Mouse (Mus musculus) adrenal gland, postnatal 25 days (tissue): Measurements from ENCODE around the gene Notch1. TPM values are rescaled to one million over a fixed set of nuclear protein-coding genes. Genes with fewer than 3 reads are reported as not detected.

Source experiments
- DNase-seq: peaks from one replicate; pipeline ENCODE4 v3.0.0; 2021; ENCODE audit warnings: mixed read lengths
- total RNA-seq: library from RNA; stranded (reverse); gene quantifications from 2 replicates; pipeline ENCODE4 v1.2.3, GENCODE M21; 2021

The Notch1 gene
- total RNA-seq, 1 experiment from 2014 or later: 24.8 TPM

- DNase-seq: peak; percentile 100
Measured at GRCm38 (mm10) chr2:26444946-26445665, 71.4 kb downstream of the Notch1 start, which contains the start of gene Sec16a. Gene Sec16a, minus strand, starts transcription at chr2:26445216.

- no peak for DNase-seq
Measured at GRCm38 (mm10) chr2:26444368-26444767, 72.1 kb downstream of the Notch1 start.

GRCm38 (mm10) chr2:26443876-26444275 is 72.6 kb downstream of the Notch1 start:
- DNase-seq: no peak

- no peak for DNase-seq
Measured at GRCm38 (mm10) chr2:26442843-26443242, 73.6 kb downstream of the Notch1 start.

GRCm38 (mm10) chr2:26441688-26442087 is 74.8 kb downstream of the Notch1 start:
- no peak for DNase-seq

- no peak for DNase-seq
Measured at GRCm38 (mm10) chr2:26441261-26441660, 75.2 kb downstream of the Notch1 start.

GRCm38 (mm10) chr2:26439671-26440070 is 76.8 kb downstream of the Notch1 start:
- no peak for DNase-seq

GRCm38 (mm10) chr2:26438373-26438772 is 78.1 kb downstream of the Notch1 start:
- no peak for DNase-seq

- DNase-seq: no peak
Measured at GRCm38 (mm10) chr2:26437221-26437620, 79.2 kb downstream of the Notch1 start.

- DNase-seq: no peak
Measured at GRCm38 (mm10) chr2:26434791-26435572, 81.5 kb downstream of the Notch1 start.

GRCm38 (mm10) chr2:26429851-26430250 is 86.6 kb downstream of the Notch1 start:
- DNase-seq: no peak

- no peak for DNase-seq
Measured at GRCm38 (mm10) chr2:26424541-26424940, 91.9 kb downstream of the Notch1 start.

- DNase-seq: no peak
Measured at GRCm38 (mm10) chr2:26423086-26423485, 93.4 kb downstream of the Notch1 start.

GRCm38 (mm10) chr2:26421969-26422368 is 94.5 kb downstream of the Notch1 start:
- no peak for DNase-seq

GRCm38 (mm10) chr2:26418120-26418519 is 98.3 kb downstream of the Notch1 start:
- no peak for DNase-seq

GRCm38 (mm10) chr2:26417066-26417465 is 99.4 kb downstream of the Notch1 start:
- DNase-seq: no peak

- no peak for DNase-seq
Measured at GRCm38 (mm10) chr2:26410931-26411411, 105.5 kb downstream of the Notch1 start.

- no peak for DNase-seq
Measured at GRCm38 (mm10) chr2:26410091-26410490, 106.4 kb downstream of the Notch1 start.

- DNase-seq: no peak
Measured at GRCm38 (mm10) chr2:26409362-26409761, 107.1 kb downstream of the Notch1 start.

GRCm38 (mm10) chr2:26408515-26409356 is 107.7 kb downstream of the Notch1 start, which contains the start of gene Inpp5e:
Gene Inpp5e, minus strand, starts transcription at chr2:26409203.
- peak; percentile 99 for DNase-seq
